Mouse (Mus musculus) liver (tissue): ENCODE data around the gene Lama5.

Experiments used
- DNase-seq: peaks from one replicate; pipeline ENCODE4 v3.0.0-alpha.2; 2020; ENCODE audit warnings: mixed read lengths

Gene Lama5

DNA sequence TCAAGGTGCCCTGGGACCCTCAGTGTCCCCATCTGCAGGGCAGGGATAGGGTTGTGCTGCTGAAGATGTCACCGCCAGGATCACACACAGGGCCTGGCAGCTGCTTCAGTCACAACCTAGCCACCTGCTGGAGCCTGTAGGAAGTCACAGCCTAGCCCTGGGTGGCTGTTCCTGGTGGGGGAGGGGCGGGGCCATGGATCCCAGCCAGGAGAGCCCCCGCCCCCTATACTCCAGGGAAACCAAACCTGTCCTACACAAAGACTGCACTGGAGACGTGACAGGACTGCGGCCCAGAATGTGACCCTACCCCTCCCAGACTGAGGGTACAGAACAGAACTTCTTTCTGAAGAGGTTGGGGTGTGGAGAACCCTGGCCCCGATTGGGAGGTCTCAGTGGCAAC is 3.4 kb downstream of the Lama5 start:
- peak; percentile 42 for DNase-seq

GRCm38 (mm10) chr2:180221051-180221450 is 4.6 kb downstream of the Lama5 start:
- DNase-seq, result no peak

GRCm38 (mm10) chr2:180220165-180220564 is 5.5 kb downstream of the Lama5 start:
- no peak for DNase-seq

DNA sequence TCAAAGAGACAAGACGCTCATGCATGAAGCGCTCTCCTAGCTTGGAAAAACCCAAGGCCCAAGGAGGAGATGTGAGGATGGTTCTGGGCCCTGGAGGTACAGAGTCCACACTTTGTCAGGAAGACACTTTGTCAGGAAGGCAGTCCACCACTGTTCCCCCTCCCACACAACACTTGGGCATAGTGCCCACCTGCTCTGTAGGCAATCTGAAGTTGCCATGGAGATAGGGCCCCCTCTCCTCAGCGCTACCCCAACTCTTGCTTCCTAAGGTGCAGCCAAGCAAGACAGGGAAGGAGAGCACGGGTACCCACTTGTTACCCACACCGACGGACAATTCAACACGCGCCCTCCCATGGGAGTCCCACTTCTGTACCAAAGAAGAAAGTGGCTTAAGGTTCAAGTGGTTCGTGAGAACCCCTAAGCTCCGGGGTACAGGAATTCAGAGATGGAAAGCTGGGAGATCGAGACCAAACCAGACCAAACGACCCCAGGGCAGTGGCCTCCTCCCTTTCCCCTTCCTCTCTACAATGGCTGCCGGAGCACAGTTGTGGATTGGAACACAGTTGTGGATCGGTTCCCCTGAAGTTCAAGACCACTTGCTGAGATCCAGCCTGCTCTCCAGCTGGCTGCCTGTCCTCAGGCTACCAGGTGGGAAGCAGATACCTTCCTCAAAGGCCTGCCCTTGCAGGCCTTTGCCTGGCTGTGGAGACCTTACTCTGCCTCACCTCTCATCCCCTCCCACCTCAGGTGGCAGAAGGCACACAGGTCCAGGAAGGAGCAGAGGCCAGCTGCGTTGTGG is 6.3 kb downstream of the Lama5 start:
- no peak for DNase-seq

- no peak for DNase-seq
Observed at GRCm38 (mm10) chr2:180218677-180219076, 7.0 kb downstream of the Lama5 start.

DNA sequence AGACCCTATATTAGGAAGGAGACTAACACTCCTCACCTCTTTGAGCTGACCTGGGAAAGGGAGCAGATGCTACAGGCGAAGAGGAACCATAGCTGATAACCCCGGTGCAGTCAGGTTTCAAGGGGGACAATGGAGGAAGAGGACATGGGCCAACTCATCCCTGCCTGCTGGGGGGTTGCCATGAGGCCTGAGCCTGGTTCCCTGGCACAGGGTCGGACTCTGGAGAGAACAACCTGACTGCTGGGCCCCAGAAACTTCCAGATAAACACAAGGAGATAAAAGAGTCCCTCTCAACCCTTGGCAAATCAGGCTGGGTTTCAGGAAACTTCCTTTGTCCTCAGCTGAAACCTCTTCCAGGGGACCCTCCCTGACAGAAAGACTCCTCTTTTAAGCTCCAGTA is 7.4 kb downstream of the Lama5 start:
- no peak for DNase-seq

GRCm38 (mm10) chr2:180217587-180217986 is 8.1 kb downstream of the Lama5 start:
- no peak for DNase-seq

GRCm38 (mm10) chr2:180216921-180217320 is 8.7 kb downstream of the Lama5 start:
- no peak for DNase-seq

DNA sequence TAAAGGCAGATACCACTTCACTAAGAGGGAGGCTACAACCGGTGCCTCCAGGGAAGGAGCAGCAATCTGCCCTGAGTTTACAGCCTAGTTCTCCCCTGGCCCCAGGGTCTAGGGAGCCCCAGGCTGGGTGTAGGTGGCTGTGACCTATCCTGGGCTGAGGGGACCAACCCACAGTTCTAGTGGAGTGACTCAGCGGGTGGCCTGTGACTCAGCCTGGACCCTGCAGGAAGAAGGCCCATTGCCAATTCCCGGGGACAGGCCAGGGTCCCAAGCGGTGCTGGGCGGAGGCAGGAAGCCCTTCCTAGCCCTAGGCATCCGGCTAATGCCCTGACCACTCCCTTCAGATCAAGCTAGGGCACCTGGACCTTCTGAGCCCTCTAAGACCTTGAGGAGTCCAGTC is 9.7 kb downstream of the Lama5 start:
- DNase-seq, result no peak

DNA sequence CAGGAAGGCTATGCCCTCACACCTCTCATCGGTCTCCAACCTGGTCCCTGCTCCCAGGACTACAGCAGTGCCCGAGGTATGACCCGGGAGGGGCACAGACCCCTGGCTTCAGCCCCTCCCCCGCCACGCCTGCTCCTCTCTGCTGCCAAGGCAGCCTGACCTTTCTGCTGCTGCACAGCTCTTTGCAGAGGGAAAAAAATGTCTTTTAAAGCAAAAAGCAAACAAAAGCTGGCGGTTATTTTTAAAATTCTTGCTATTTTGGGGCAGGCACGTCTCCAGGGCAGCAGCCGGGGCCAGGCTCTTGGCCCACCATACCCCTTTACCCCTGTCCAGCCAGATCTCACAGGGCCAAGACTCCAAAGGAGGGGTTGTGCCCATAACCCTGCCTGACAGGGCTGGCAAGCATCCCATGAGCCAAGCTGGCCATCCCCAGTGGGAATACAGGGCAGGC is 10.6 kb downstream of the Lama5 start:
- no peak for DNase-seq

GRCm38 (mm10) chr2:180214352-180214978 is 11.2 kb downstream of the Lama5 start:
- no peak for DNase-seq

GRCm38 (mm10) chr2:180212255-180212654 is 13.4 kb downstream of the Lama5 start:
- no peak for DNase-seq

- DNase-seq, result no peak
Observed at GRCm38 (mm10) chr2:180208976-180209375, 16.7 kb downstream of the Lama5 start.

- DNase-seq, result peak; percentile 54
Observed at GRCm38 (mm10) chr2:180207840-180208239, 17.8 kb downstream of the Lama5 start.

DNA sequence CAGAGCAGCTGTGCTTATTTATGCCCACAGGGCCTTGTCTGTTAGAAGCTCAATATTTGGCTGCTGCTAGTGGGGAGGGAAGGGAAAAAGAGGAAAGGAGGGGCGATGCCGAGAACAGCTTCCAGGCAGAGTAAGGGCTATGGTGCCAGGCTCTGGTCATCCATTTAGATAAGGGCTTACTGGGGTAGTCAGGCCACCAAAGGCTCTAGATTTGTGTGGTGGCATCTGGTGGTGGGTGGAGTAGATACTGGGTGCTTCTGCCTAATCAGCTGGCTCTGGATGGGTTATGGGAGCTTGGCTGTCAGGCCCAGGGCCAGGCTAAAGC is 19.7 kb downstream of the Lama5 start:
- DNase-seq, result no peak

- DNase-seq, result no peak
Observed at GRCm38 (mm10) chr2:180205083-180205955, 20.3 kb downstream of the Lama5 start.

DNA sequence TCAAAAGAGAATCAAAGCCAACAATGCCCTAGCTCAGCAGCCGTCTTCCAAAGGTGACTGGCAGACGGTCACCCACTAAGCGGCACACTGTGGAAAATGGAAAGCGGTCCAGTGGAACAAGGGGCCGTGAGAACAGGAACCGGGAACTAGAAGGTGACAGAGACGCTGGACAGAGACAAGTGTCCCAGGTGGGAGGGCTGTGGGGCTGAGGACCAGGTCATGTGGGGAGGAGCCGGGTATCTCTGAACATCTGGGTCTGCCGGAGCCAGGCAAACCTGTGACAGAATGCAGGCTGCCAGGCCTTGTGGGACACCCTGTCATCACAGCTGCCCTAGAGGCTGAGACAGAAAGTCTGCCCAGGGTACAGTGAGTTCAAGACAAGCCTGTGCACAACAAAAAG is 21.2 kb downstream of the Lama5 start:
- DNase-seq, result no peak

GRCm38 (mm10) chr2:180202805-180203204 is 22.9 kb downstream of the Lama5 start:
- no peak for DNase-seq

- no peak for DNase-seq
Observed at GRCm38 (mm10) chr2:180202263-180202662, 23.4 kb downstream of the Lama5 start.

GRCm38 (mm10) chr2:180201303-180201702 is 24.4 kb downstream of the Lama5 start:
- no peak for DNase-seq

- DNase-seq, result no peak
Observed at GRCm38 (mm10) chr2:180200681-180201080, 25.0 kb downstream of the Lama5 start.

- DNase-seq, result no peak
Observed at GRCm38 (mm10) chr2:180198782-180199181, 26.9 kb downstream of the Lama5 start.

GRCm38 (mm10) chr2:180197323-180198037 is 28.2 kb downstream of the Lama5 start:
- no peak for DNase-seq
